Mouse (Mus musculus) intestine, postnatal 0 days (tissue): ENCODE data around the gene Bag5. TPM values are rescaled to one million over a fixed set of nuclear protein-coding genes. Genes with fewer than 3 reads are reported as not detected.
"Not testable (repeated sequence)": the region's sequence is repeated elsewhere in the genome, so short reads cannot be mapped to it uniquely, and the experiment has no call there.

Experiments
- ATAC-seq: fragments of 200-750 bp; cut with Nextera tagmentation; 2 replicates; pipeline ENCODE4 v1.8.0; 2017; ENCODE audit warnings: mild to moderate bottlenecking, moderate TSS enrichment, moderate library complexity
- H3K27ac ChIP-seq: fragments of 300-500 bp; sonication (generic); 2 replicates; pipeline ENCODE4 v1.5.1; 2014; ENCODE audit warnings: mild to moderate bottlenecking, low read depth, low read length, moderate library complexity
- H3K27me3 ChIP-seq: fragments of 300-500 bp; sonication (generic); replicated peaks from 2 replicates; pipeline ENCODE4 v1.6.1; 2014; ENCODE audit warnings: low read length, mixed read lengths; ENCODE audit not compliant: control insufficient read depth, insufficient read depth
- H3K36me3 ChIP-seq: fragments of 300-500 bp; sonication (generic); 2 replicates; pipeline ENCODE4 v1.6.1; 2014; ENCODE audit warnings: mild to moderate bottlenecking, moderate library complexity; ENCODE audit not compliant: control insufficient read depth, insufficient read depth
- H3K4me1 ChIP-seq: fragments of 300-500 bp; sonication (generic); replicated peaks from 2 replicates; pipeline ENCODE4 v1.6.1; 2014; ENCODE audit warnings: antibody characterized with exemption, low read length, mixed read lengths; ENCODE audit not compliant: control insufficient read depth, insufficient read depth
- H3K4me2 ChIP-seq: fragments of 300-500 bp; sonication (generic); replicated peaks from 2 replicates; pipeline ENCODE4 v1.6.1; 2014; ENCODE audit warnings: low read depth, mild to moderate bottlenecking, moderate library complexity
- H3K4me3 ChIP-seq: fragments of 300-500 bp; sonication (generic); 2 replicates; pipeline ENCODE4 v1.5.1; 2014; ENCODE audit warnings: low read depth, low read length
- H3K9ac ChIP-seq: fragments of 300-500 bp; sonication (generic); 2 replicates; pipeline ENCODE4 v1.6.1; 2014; ENCODE audit warnings: mild to moderate bottlenecking, low read depth, low read length
- H3K9me3 ChIP-seq: fragments of 300-500 bp; sonication (generic); 2 replicates; pipeline ENCODE4 v1.6.1; 2016; ENCODE audit warnings: mixed run types; ENCODE audit not compliant: control insufficient read depth
- CTCF ChIP-seq: sonication (generic); IDR thresholded peaks from 2 replicates; pipeline ENCODE4 v1.5.1; 2016; ENCODE audit warnings: low read depth, mild to moderate bottlenecking, control low read depth, antibody characterized with exemption, moderate library complexity
- WGBS: fragments of 180-500 bp; shearing (Covaris S2); extraction: QIAGEN DNeasy Blood & Tissue Kit; methylation state at CpG from one replicate; pipeline ENCODE4 v1.1.7; 2014; 5-methylcytosine and 5-hydroxymethylcytosine counted together
- polyA plus RNA-seq: library from polyadenylated mRNA; unstranded; fragments of >200 nt; fragmentation: Nextera tagmentation; extraction: Ambion mirVana; gene quantifications from 2 replicates; pipeline ENCODE4 v1.2.1, GENCODE M21; 2015

Gene Bag5
- polyA plus RNA-seq, 1 experiment from 2014 or later: 29.6 TPM

GRCm38 (mm10) chr12:111738754-111739153 is 25.7 kb upstream of the Bag5 start:
- Histone ChIP-seq H3K9me3 (no peaks in the 10 kb centered on the region), H3K27ac (no peak overlapping the region), H3K27me3 (no peaks in the 10 kb centered on the region), H3K36me3 (0 out of 2 replicates have a peak, but pooled peaks cover 4% of the 10 kb centered on the region), H3K4me3 (no peak overlapping the region), H3K4me2 (no peak overlapping the region), H3K4me1 (no peaks in the 10 kb centered on the region), H3K9ac (no peak overlapping the region)
- no peak for ATAC-seq
- peak; percentile 75 for TF ChIP-seq CTCF
- WGBS: 27% methylated on average over 3 of the region's 3 CpGs

- Histone ChIP-seq H3K4me3 (no peak overlapping the region), H3K9me3 (no peaks in the 10 kb centered on the region), H3K9ac (no peak overlapping the region), H3K4me2 (no peak overlapping the region), H3K27ac (no peak overlapping the region), H3K27me3 (no peaks in the 10 kb centered on the region), H3K4me1 (no peaks in the 10 kb centered on the region), H3K36me3 (0 out of 2 replicates have a peak, but pooled peaks cover 4% of the 10 kb centered on the region)
- no peak for TF ChIP-seq CTCF
- 66% methylated on average over 9 of the region's 9 CpGs for WGBS
- no peak for ATAC-seq
Measured at GRCm38 (mm10) chr12:111737370-111737769, 24.3 kb upstream of the Bag5 start.

- not testable (repeated sequence) for H3K9me3 ChIP-seq, H3K4me3 ChIP-seq, H3K4me2 ChIP-seq, ATAC-seq, H3K9ac ChIP-seq, H3K36me3 ChIP-seq, H3K4me1 ChIP-seq, H3K27me3 ChIP-seq, H3K27ac ChIP-seq
- 79% methylated on average over 8 of the region's 8 CpGs for WGBS
Measured at GRCm38 (mm10) chr12:111736676-111737075, 23.6 kb upstream of the Bag5 start.

- Histone ChIP-seq H3K36me3 (peaks cover 12% of the 10 kb centered on the region), H3K27ac (no peak overlapping the region), H3K4me3 (no peak overlapping the region), H3K27me3 (no peaks in the 10 kb centered on the region), H3K9me3 (no peaks in the 10 kb centered on the region), H3K9ac (no peak overlapping the region), H3K4me1 (no peaks in the 10 kb centered on the region), H3K4me2 (no peak overlapping the region)
- 88% methylated on average over 3 of the region's 3 CpGs for WGBS
- TF ChIP-seq CTCF: no peak
- ATAC-seq: no peak
Measured at GRCm38 (mm10) chr12:111734912-111735311, 21.9 kb upstream of the Bag5 start.

- Histone ChIP-seq H3K4me1 (no peaks in the 10 kb centered on the region), H3K4me3 (no peak overlapping the region), H3K9ac (0 out of 2 replicates have a peak overlapping the region, but pooled peaks have one; percentile 7), H3K27me3 (no peaks in the 10 kb centered on the region), H3K4me2 (no peak overlapping the region), H3K36me3 (peaks cover 23% of the 10 kb centered on the region), H3K9me3 (no peaks in the 10 kb centered on the region), H3K27ac (no peak overlapping the region)
- ATAC-seq: 0 out of 2 replicates have a peak, but pooled peaks have one; percentile 5
- WGBS: 65% methylated on average over 5 of the region's 5 CpGs
- TF ChIP-seq CTCF: no peak
Measured at GRCm38 (mm10) chr12:111732921-111733320, 19.9 kb upstream of the Bag5 start.

- H3K27me3 ChIP-seq: no peaks in the 10 kb centered on the region
- ATAC-seq: peak; percentile 78
- H3K4me2 ChIP-seq: no peak overlapping the region
- H3K27ac ChIP-seq: no peak overlapping the region
- H3K4me1 ChIP-seq: no peaks in the 10 kb centered on the region
- 29% methylated on average over 30 of the region's 30 CpGs for WGBS
- no peaks in the 10 kb centered on the region for H3K9me3 ChIP-seq
- no peak overlapping the region for H3K4me3 ChIP-seq
- H3K36me3 ChIP-seq: peaks cover 31% of the 10 kb centered on the region
- peak; percentile 99 for TF ChIP-seq CTCF
- H3K9ac ChIP-seq: no peak overlapping the region
Measured at GRCm38 (mm10) chr12:111731822-111732807, 19.1 kb upstream of the Bag5 start.
